Mouse (Mus musculus) granulocyte monocyte progenitor cell, adult 5-6 weeks (primary cell): ENCODE measurements at regions not wholly inside any gene's neighbourhood (a gene's known extent, or its start where the extent isn't known, plus 50 kb on each side); places are given as distances from the start of the nearest gene placed in this dataset.

Experiments
- ATAC-seq: replicated peaks from 2 replicates; pipeline ENCODE4 v1.8.0; 2016; ENCODE audit warnings: mild to moderate bottlenecking, moderate TSS enrichment, inconsistent platforms; ENCODE audit not compliant: poor library complexity, severe bottlenecking

DNA sequence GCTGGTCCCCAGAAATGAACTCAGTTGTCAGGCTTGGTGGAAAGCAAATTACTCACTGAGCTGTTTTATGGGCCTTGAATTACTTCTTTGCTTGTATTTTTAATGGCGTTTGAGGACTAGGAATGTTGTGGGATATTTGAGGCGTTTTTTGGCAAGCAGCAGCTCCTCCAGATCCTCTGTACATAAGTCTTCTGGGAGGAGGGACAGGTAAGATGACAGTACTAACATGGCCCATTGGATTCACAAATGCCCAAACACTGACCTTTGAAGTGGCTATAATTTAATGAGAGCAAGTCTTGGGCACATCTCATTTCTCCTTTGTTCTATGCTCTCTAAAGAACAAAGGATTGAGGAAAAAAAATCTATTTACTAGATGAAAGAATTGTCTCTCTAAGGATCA, 286.3 kb downstream of the Gm21750 start:
- no peak for ATAC-seq

DNA sequence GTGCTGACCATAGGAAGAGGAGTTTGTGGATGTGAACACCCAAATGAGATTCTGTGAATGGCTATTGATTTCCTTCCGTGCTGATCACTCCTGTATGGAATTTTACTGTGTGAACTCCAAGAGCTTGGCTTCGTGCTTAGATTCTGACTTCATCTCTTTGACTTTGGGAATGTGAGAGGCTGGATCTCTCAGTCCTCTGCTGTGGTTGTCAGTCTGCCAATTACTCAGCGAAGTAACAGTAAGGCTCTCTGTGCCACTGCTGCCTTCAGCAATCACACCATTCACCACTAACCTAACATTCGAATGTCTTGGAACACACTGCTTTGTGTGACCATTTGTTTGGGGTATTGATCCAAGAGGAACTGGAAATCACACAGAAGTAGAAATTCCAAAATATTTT, 291.5 kb downstream of the Gm21750 start:
- no peak for ATAC-seq

DNA sequence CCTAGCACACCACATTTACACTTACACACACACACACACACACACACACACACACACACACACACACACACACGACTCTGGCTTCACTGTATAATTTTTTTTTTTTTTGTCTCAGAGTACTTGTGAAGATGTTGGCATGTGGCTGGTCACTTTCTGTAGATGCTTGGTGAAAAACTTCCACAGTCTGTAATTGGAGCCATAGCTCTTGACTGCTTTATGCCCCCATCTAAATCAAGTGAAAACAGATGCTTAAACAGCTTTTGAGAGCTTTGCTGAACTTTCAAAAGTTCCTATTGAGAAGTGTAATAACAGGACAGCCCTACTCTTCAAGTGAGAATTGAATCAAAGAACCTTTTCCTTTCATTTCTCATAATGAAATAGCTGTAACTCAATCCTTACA, 317.7 kb downstream of the Gm21750 start:
- no peak for ATAC-seq

DNA sequence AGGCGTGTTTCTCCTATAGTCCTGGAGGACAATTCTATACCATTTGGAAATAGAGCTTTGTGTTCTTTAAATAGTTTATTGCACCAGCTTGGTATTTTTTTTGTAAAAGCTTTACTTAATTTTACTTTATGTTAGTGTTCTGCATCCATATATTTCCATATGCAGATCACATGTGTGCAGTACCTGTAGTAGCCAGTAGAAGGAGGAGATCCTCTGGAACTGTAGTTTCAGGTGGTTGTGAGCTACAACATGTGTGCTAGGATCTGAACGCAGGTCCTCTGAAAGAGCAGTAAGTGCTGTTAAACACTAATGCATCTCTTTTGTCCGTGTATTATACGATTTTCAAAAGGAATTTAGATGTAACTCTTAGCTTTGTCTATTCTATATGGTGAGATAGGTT, 335.2 kb downstream of the Gm21750 start:
- no peak for ATAC-seq

DNA sequence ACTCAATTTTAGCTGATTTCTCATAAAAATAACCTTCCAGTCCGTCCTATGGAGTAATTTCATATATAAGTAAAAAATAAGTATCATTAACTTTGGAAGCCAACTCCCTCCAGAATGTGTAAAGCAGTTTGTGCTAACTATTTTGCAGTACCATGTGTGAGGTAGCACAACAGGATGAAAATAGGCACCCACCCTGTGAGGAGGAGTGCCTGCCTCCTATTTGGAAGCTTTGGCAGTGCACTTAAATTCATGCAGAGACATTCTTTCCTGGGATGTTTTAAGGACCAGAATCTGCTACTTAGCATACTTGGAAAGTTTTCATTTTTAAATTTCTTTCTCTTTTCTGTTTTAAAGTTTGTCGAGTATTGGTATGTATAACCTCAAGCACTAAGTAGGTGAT, 336.8 kb downstream of the Gm21750 start:
- ATAC-seq, result no peak

DNA sequence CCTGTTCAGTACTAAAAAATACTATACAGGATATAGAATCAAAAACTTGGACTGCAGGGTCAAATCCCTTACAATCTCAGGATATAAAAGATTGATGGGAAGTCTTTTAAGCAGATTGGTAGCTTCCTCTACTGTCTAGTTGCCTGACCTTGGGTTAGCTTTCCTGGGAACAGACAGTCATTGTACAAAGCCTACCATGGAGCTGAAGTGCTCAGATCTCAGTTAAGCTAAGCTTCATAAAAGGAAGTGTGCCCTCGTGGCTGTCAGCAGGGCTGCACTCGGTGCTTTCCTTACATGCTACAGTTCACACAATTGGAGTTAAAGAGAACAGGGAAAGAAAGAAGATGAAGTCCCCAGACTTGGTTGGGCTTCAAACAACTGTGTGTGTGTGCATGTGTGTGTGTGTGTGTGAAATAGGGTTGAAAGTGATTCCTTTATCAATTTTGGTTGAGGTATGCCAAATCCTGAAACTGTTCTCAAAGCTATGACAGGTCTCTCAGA, 338.4 kb downstream of the Gm21750 start:
- no peak for ATAC-seq

DNA sequence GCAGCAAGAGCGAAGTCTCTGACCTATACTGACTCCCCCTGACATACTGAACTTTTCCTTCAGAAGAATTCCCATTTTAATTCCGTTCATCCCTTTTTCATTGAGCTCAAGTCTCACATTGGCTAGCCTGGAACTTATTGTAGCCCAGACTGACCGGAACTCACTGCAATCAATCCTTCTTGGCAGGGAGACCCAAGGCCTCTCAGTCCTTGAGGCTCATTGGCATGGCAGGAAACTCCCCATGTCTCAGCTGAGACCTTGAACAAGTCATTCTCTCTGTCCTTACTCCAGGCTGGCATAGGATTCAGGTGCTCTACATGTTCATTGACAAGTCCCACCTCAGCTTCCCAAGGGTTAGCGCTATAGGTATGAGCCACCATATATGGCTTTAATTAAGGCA, 345.9 kb downstream of the Gm21750 start:
- ATAC-seq, result no peak

DNA sequence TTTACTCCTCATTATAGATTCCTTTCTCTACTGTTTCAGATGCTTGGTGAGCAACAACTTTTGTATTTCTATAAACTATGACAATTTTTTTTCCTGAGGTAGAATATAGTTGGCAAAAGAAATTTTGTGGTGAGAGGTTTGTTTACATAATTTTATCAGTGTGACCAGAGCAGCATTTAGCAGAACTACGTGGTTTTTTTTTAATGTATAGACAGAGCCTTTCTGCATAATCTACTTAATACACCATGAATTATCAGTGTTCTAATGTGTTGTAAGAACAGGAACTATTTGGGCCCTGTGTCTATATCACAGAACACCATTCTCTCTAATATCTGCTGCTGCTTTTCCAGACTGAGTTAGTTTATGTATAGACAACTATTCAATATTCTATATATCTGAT, 350.5 kb downstream of the Gm21750 start:
- ATAC-seq, result no peak

DNA sequence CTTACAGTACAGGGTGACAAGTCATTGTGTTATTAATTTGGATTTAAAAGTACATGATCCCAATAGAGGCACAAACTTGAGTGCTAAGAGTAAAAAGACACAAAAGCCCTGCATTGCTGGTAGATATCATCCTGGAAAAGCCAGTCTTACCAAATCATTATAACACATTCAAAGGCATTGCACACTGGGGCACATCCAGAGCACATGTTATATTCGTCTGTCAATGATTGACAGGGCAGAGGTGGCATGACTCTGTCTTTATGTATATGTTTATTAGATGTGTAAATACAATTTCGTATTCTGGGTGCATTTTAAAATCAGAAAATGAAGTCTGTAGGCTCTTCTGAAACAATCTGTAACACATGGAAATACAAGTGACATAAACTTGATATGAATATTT, 358.4 kb downstream of the Gm21750 start:
- no peak for ATAC-seq

DNA sequence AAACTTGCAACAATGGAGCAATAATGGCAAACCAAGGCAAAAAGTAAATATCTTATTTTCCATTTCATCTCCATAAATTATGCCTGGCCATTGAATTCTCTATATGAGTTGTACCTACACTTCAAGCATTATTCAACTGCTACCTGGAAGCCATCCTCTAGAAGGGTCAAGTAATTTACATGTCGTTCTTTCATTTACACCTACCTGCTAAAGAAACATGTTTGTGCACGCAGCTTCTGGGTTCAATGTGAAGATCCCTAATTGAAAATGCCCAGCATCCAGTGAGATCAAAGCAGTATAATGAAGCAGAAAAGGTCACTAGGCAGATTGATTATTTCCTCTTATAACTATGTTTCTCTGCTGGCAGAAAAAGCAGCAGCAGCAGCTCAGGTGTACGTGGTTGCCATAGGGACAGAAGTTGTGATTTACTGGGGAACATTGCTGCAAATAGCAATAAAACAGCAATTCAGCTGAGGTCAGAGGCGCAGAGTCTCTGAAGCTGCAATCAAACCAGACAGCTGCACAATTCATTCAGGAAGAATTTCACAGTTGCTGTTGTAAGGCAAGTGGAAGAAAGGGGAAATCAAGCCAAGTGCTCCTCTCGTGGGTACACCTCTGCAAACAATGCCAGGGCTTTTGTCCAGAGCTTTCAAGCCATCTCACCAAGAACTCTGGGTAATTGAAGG, 386.1 kb downstream of the Gm21750 start:
- no peak for ATAC-seq

DNA sequence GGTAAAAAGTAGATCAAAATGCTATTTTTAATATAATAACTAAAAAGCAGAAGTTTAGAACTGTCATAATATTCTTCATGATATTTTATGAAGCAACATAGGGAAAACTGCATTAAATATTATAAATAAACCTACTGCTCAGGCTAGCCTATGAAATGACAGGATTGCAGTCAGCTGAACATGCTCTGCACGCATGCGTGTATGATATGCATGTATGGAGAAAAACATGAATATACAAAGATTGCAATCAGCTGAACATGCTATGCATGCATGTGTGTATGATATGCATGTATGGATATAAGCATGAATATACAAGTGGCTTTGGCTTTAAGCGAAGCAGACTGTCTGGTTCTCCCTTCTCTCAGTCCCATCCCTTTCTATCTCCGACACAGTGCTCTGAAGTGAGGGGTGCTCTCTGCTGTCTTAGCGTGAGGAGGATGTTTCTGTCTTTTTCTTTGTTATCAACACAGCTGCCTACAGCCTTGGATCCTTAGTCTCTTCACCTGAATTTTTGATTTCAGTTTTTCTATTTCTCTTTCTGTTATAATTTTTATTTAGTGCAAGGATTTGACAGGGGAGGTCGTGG, 386.8 kb downstream of the Gm21750 start:
- no peak for ATAC-seq

DNA sequence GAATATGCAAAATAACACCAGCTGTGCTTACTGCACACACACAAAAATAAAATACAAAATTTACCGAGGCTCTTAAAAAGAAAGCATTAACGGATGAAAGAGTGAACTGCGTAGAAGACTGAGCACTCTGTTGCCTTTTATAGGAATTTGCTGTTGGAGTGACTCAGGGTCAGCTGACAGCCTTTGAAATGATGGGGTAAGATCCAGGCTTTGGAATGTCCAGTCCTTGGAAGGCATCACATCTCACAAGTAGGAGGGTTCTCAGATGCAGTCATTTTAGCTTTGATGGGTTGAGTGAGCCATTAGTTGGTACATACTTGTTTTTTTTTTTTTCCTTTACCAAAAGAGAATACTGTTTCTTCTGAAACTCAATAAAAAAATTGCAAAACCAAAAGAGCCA, 387.4 kb downstream of the Gm21750 start:
- ATAC-seq, result no peak

DNA sequence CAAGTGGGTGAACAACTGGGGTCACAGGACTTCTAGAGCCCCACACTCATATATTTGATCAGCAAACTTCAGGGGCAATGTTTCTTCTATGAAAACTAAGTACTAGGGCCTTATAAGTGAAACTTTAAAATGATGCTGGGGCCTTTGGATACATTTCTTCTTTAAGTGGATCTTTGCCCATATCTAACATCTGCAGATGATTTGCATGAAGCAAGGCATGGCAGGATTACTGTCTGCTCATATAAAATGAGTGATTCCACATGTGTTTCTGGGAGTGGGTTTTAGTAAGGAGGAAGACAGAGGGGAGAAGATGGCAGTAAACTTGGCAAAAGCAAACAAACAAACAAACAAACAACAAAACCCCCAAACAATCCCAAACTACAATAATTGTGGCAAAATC, 405.0 kb downstream of the Gm21750 start:
- no peak for ATAC-seq

DNA sequence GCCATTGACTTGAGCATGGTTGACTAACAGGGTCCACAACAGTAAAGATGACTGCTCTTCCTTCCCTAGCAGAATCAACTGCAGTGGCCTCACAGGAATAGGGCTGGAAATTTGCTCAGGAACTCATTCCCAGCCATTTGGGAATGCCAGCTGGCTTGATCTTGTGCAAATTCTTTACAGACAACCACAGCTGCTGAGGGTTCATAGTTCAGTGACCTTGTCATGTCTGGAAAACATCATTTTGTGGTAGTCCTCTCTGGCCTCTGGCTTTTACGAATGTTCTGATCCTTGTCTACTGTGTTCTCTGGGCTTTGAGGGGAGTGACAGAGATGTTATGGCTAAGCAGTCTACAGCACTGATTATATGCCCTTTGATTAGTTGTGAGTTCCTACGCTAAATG, 432.0 kb downstream of the Gm21750 start:
- ATAC-seq, result no peak

DNA sequence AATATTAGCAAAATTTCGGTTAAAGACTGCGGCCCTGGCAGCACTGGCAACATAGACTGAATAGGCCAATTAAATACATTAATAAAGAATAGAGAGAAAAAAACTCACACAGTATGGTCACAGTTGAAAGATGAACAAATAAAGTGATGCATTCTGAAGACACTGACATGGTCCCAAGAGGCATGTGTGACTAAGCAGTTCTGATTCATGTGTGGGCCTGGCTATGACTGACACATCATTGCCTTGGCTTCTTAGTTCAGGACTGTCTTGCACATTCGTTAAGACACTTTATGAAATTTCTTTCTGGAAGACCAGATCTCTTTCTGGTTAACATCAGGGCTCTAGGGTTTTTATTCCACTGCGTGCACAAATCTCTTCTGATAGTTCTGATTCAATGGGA, 438.7 kb downstream of the Gm21750 start:
- ATAC-seq, result no peak

DNA sequence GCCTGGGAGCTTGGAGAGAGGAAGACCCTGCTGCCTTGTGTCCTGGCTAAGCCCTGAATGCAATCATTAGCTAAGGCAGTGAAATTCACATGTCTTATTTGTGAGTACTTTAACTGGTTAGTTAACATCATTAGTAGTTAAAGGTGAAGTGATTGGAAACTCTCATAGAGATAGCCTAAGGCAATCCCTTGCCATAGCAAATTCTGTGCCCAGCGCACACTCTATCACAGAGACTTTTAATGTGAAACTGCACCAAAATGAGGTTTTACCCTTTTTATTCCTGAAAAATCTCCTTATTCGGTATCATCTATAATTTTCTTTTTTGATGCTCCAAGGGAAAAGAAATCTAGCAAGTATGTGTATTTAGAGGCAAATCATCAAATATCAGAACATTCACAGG, 451.6 kb downstream of the Gm21750 start:
- no peak for ATAC-seq

DNA sequence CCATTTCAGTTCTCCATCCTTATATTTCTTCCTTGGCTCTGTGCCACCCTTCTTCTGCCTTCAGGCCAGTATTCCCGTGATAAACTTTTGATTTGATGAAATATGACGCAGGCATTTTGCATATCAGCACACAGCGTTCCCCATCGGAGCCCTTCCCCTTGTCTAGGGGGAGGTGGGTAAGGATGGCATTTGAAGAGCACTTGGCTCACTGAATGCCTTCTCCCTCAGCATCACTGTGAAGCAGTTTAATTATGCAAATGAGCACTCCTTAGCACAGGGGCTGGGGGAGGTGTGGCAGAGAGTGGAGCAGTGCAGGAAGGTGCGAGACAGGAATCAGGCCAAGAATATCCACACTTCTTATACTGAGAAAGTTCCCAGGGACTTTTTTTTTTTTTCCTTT, 452.1 kb downstream of the Gm21750 start:
- ATAC-seq, result no peak

DNA sequence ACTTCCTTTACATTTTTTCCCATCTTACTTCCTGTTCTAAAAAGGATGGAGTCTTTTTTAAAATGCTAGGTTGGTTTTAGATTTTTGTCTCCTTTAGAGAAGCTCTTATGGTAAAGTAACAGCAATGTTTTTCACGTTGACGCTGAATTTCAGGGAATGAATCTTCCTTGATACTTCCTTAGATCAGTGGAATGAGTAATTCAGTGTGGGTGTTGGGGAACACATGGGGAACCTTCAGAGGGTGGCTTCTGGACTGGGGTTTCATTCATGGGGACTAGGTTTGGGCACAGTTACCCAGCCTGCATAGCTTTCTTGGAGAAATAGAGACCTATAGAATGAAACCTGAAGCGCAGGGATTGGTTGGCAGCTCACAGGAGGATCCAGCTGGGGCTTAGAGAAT, 452.5 kb downstream of the Gm21750 start:
- no peak for ATAC-seq

DNA sequence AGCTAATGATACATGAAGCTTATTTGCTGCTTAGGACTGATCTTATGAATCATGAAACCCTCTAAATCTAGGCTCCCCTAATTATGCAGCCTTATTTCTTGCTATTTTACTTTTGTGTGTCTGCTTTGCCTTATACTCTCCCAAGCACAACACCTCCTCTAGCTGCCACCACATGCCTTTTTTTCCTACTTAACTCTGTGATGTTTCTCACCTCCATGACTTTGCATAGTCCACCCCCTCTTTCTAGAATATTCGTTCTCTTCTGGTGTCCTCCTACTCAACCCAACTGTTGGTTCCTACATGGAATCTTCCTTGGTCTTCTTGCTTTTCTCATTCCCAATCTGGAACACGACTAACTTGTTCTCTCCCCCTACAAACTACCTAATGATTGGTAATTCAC, 456.7 kb downstream of the Gm21750 start:
- no peak for ATAC-seq

DNA sequence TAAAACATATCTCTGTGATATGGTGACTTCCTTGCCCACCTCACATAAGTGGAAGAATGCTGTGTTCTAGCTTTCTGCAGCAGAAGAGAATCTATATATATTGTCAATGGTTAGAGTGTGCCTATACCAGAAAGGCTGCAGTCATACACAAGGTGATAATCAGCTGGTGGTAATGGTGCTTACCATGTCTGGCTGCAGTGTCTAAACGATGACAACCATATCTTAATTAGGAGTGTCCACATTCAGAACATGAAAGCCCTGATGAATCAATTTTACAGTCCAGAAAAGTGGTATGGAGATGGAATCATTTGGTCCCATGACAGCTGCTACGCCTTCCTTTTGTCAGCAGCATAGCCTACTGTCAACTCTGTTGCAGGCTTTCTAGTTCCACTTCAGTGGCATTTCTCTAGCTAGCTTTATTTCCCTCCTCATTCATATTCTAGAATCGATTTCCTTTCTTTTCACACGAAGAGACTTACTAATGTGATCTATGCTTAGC, 484.2 kb downstream of the Gm21750 start:
- ATAC-seq, result no peak

DNA sequence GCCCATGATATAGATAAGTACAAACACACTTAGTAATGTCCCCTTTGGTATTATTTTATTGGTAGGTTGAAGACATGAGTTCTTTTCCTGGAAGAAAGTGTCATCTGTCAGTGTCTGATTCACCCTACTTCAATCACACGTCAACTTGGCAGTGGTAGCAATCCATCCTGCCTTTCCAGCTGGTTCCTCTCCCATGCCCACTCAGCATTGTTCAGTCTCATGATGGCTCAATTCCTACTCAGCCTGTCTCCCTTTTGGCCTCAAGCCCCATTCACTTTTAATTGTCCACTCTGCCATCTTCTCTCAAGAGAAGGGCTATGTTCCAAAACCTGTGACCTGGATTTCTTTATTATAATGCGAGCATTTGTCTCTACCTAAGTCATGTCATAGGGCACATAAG, 474.4 kb upstream of the Htr2a start:
- ATAC-seq, result no peak

DNA sequence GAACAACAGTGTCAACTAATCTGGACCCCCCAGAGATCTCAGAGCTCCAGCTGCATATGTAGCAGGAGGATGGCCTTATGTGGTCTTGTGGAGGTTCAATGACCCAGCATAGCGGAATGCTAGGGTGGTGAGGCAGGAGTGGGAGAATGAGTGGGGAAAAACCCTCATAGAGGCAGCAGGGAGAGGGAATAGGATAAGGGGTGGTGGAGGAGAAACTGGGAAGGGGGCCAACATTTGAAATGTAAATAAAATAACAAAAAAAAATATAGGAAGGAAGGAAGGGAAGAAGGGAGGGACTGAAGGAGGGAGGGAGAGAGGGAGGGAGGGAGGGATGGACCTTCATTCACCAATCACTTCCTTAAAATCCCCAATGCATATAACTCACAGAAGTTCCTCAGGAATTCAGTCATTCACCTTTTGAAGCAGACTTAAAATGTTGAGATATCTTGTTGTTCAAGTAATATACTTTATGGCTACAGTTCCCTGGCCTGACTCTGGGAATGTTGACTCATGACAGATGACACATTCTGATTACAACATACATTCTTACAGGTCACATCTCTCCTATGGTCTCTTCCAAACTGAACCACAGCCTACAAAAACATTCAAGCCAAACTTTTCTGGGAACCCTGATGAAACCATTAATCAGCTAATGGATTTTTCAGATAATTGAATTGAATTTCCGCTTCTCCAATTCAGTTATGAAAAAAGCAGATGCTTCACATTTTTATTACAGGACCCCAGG, 471.3 kb upstream of the Htr2a start:
- ATAC-seq, result no peak
